Mouse (Mus musculus) stomach, postnatal 0 days (tissue): Measurements from ENCODE around the gene Slc22a23. TPM values are rescaled to one million over a fixed set of nuclear protein-coding genes. Genes with fewer than 3 reads are reported as not detected.

Source experiments
- ATAC-seq: fragments of 200-750 bp; cut with Nextera tagmentation; 2 replicates; pipeline ENCODE4 v1.8.0; 2017; ENCODE audit not compliant: low FRiP score, low TSS enrichment
- DNase-seq: peaks from one replicate; pipeline ENCODE4 v3.0.0-alpha.2; 2016; ENCODE audit warnings: low spot score
- H3K27ac ChIP-seq: fragments of 300-500 bp; sonication (generic); replicated peaks from 2 replicates; pipeline ENCODE4 v1.5.1; 2014; ENCODE audit warnings: mild to moderate bottlenecking, control low read depth
- H3K27me3 ChIP-seq: fragments of 300-500 bp; sonication (generic); 2 replicates; pipeline ENCODE4 v1.6.1; 2014; ENCODE audit warnings: low read length; ENCODE audit not compliant: control insufficient read depth, insufficient read depth
- H3K36me3 ChIP-seq: fragments of 300-500 bp; sonication (generic); 2 replicates; pipeline ENCODE4 v1.6.1; 2014; ENCODE audit warnings: low read length, mixed read lengths; ENCODE audit not compliant: control insufficient read depth, insufficient read depth
- H3K4me1 ChIP-seq: fragments of 300-500 bp; sonication (generic); replicated peaks from 2 replicates; pipeline ENCODE4 v1.6.1; 2014; ENCODE audit warnings: antibody characterized with exemption; ENCODE audit not compliant: control insufficient read depth, insufficient read depth
- H3K4me2 ChIP-seq: fragments of 300-500 bp; sonication (generic); replicated peaks from 2 replicates; pipeline ENCODE4 v1.6.1; 2014; ENCODE audit warnings: low read depth, mild to moderate bottlenecking, control low read depth, moderate library complexity
- H3K4me3 ChIP-seq: fragments of 300-500 bp; sonication (generic); 2 replicates; pipeline ENCODE4 v1.5.1; 2014; ENCODE audit warnings: low read depth, low read length, control low read depth
- H3K9ac ChIP-seq: fragments of 300-500 bp; sonication (generic); 2 replicates; pipeline ENCODE4 v1.6.1; 2014; ENCODE audit warnings: mild to moderate bottlenecking, low read length, control low read depth, mixed read lengths
- H3K9me3 ChIP-seq: fragments of 300-500 bp; sonication (generic); 2 replicates; pipeline ENCODE4 v1.6.1; 2016; ENCODE audit warnings: low read length; ENCODE audit not compliant: control insufficient read depth
- CTCF ChIP-seq: IDR thresholded peaks from 2 replicates; pipeline ENCODE4 v1.5.1; 2016; ENCODE audit warnings: antibody characterized with exemption, low read depth, mild to moderate bottlenecking, moderate library complexity
- EP300 ChIP-seq: optimal IDR thresholded peaks from 2 replicates; pipeline ENCODE3; 2016; ENCODE audit warnings: antibody characterized with exemption
- WGBS: fragments of 180-500 bp; shearing (Covaris S2); extraction: QIAGEN DNeasy Blood & Tissue Kit; methylation state at CpG from one replicate; pipeline ENCODE4 v1.1.7; 2014; 5-methylcytosine and 5-hydroxymethylcytosine counted together
- polyA plus RNA-seq: library from polyadenylated mRNA; unstranded; fragments of >200 nt; fragmentation: Nextera tagmentation; extraction: Ambion mirVana; gene quantifications from 2 replicates; pipeline ENCODE4 v1.2.1, GENCODE M21; 2015

Slc22a23 gene
- polyA plus RNA-seq, 1 experiment from 2014 or later = 6.9 TPM

DNA sequence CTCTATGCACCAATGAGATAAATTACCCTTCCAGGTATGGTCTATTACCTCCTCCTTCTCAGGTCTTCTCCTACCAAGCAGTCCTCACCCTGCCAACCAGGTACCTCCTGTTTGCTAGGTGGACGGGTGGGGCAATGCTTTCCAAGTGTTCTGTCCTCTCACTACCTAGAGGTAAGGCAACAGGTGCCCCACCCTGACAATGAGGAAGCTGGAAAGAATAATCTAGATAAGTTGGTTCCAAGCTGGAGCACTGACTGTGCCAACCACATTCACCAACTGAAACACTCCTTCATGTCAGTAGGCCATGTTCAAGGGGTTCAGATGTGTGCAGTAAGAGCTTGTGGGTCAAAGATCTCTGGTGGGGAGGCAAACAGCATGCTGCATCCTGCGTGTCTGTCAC lies 10.1 kb downstream of the Slc22a23 start:
- Histone ChIP-seq H3K9ac (no peak overlapping the region), H3K4me1 (0 out of 2 replicates have a peak, but pooled peaks cover 3% of the 10 kb centered on the region), H3K27me3 (no peaks in the 10 kb centered on the region), H3K4me2 (no peak overlapping the region), H3K9me3 (no peaks in the 10 kb centered on the region), H3K4me3 (no peak overlapping the region), H3K27ac (0 out of 2 replicates have a peak overlapping the region, but pooled peaks have one; percentile 35), H3K36me3 (no peaks in the 10 kb centered on the region; the same call in 1 of the 2 replicates)
- WGBS = 85% methylated on average over 2 of the region's 2 CpGs
- ATAC-seq = peak; percentile 75
- peak; percentile 54 for DNase-seq
- TF ChIP-seq EP300 (no peak), CTCF (no peak)

DNA sequence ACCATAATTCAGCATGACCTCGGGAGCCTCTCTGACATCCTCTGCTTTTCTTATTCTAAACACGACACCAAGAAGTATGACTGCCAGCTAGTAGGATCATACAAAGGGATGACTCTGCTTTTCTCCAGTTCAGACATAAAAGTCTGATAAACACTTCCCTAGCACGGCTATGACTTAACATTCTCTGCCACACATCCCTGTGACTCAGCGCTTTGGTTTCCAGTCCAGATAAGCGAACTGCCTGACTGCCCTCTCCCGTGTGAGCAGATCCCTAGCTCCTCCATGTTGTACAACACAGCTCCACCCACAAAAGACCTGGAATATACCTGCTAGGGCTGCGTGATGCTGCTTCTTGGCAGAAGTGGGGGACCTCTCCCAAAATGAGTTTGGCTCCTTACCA lies 12.2 kb downstream of the Slc22a23 start:
- Histone ChIP-seq H3K4me3 (no peak overlapping the region), H3K27me3 (no peaks in the 10 kb centered on the region), H3K27ac (peak overlapping the region; percentile 45), H3K4me2 (no peak overlapping the region), H3K9ac (no peak overlapping the region; the same call in 1 of the 2 replicates), H3K9me3 (no peaks in the 10 kb centered on the region), H3K4me1 (0 out of 2 replicates have a peak, but pooled peaks cover 3% of the 10 kb centered on the region), H3K36me3 (no peaks in the 10 kb centered on the region; the same call in 1 of the 2 replicates)
- ATAC-seq (peak; percentile 92), DNase-seq (peak; percentile 77)
- TF ChIP-seq CTCF (no peak), EP300 (no peak)
- WGBS = 23% methylated on average over 7 of the region's 7 CpGs

DNA sequence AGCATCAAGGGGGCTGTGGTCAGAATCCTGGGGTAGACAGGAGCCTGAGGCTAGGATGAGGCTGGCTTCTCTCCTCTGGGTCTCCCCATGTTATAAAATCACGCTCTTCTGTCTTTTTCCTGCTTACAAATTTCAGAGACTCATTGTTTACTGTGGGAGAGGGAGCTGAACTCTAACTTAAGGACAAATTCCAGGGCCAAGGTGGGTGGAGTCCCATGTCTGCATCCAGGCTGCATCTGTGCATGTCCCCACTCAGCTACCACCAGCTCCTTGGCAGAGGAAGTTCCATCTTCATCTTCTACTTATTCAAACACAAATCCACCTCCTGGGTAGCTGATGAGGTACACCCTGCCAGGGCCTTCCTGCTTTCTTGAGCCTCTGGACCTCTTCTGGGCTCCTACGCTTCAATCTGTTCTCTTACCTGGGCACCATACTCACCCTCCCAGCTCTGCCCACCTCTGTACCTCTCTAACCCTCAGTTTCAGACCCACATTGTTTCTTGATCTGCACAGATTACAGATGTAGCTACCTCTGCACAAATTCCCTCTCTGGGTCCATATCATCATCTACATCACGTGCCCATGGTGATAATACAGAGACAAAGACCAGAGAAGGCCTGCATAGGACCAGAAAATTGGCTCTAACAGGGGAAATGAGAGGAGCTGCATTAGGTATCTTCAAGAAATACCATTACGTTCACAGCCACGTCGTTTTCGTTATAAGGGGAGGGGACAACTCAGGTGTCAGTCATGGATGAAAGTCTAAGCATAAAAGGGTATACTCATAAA lies 13.4 kb downstream of the Slc22a23 start:
- no peak overlapping the region for H3K4me3 ChIP-seq
- no peak overlapping the region for H3K9ac ChIP-seq
- 0 out of 2 replicates have a peak, but pooled peaks cover 3% of the 10 kb centered on the region for H3K4me1 ChIP-seq
- TF ChIP-seq EP300 = no peak
- no peak for TF ChIP-seq CTCF
- 87% methylated on average over 7 of the region's 7 CpGs for WGBS
- no peaks in the 10 kb centered on the region for H3K27me3 ChIP-seq
- H3K27ac ChIP-seq = no peak overlapping the region; the same call in 1 of the 2 replicates
- no peaks in the 10 kb centered on the region for H3K9me3 ChIP-seq
- no peaks in the 10 kb centered on the region; the same call in 1 of the 2 replicates for H3K36me3 ChIP-seq
- H3K4me2 ChIP-seq = no peak overlapping the region
- no peak for DNase-seq
- no peak for ATAC-seq

DNA sequence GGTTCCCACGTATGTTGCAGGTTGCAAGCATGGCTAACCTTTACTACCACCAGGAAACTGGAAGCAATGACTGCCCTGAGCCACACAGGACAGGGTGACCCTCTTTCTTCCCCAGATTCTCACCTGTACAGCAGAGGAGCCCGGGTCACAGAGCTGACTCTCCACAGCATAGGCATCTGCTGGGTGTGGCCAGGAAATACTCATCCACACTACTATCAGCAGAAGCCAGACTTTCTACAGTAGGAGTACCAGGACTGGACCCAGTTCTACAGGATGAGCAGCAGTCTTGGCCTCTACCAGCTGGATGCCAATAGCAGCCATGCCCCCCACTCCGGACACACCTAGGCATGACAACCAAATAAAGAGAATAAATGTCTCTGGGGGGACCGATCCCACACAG lies 15.4 kb downstream of the Slc22a23 start:
- TF ChIP-seq CTCF (no peak), EP300 (no peak)
- H3K36me3 ChIP-seq = no peaks in the 10 kb centered on the region; the same call in 1 of the 2 replicates
- H3K4me1 ChIP-seq = 0 out of 2 replicates have a peak, but pooled peaks cover 3% of the 10 kb centered on the region
- H3K9me3 ChIP-seq = no peaks in the 10 kb centered on the region
- no peak for ATAC-seq
- no peak overlapping the region for H3K4me3 ChIP-seq
- no peak overlapping the region for H3K4me2 ChIP-seq
- no peaks in the 10 kb centered on the region for H3K27me3 ChIP-seq
- no peak for DNase-seq
- H3K9ac ChIP-seq = no peak overlapping the region
- H3K27ac ChIP-seq = no peak overlapping the region
- 82% methylated on average over 4 of the region's 4 CpGs for WGBS

DNA sequence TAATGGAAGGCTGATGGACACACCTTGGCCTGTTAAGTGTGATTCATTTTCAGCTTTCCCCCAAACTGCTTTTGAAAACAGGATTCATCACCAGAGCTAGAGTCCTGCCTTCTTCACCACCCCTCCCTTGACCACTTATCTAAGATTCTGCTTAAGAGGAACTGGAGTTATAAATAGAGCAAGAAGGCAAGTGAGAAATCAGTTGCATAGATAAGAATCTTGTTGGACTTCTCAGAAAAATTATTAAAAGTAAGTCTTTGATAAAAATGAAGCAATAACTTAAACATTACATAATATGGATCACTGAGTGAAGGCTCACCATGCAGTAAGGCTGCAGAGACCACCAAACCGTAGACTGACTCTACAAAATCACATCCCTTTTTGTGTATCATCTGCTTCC lies 18.0 kb downstream of the Slc22a23 start:
- ATAC-seq = no peak

DNA sequence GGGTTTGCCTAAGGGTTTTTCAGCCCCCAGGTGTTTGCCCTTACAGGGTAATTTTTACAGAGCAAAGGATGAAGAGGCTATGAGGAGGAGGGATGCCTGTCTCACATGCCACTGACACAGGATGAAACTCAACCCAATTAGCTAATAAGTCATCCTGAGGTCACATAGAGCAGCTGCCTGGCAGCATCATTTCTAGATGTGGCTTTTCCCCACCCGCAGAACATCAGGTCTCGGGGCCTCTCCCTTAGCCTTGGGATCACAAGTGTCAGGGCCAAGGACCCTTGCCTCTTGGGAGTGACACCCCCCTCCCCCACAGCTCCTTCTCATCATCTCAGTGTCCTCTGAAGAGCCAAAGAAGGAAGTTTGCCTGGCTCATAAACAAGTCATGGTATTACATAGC lies 21.6 kb downstream of the Slc22a23 start:
- Histone ChIP-seq H3K4me1 (0 out of 2 replicates have a peak, but pooled peaks cover 2% of the 10 kb centered on the region), H3K4me2 (no peak overlapping the region), H3K9me3 (no peaks in the 10 kb centered on the region), H3K27ac (no peak overlapping the region), H3K27me3 (no peaks in the 10 kb centered on the region), H3K9ac (no peak overlapping the region), H3K4me3 (no peak overlapping the region), H3K36me3 (no peaks in the 10 kb centered on the region)
- DNase-seq (no peak), ATAC-seq (no peak)
- 75% methylated on average over 2 of the region's 2 CpGs for WGBS
- TF ChIP-seq EP300 = no peak
- no peak for TF ChIP-seq CTCF

More for the DNA sequence above, 18.0 kb downstream of the Slc22a23 start:
- TF ChIP-seq CTCF (no peak), EP300 (no peak)
- WGBS = 89% methylated on average over 1 of the region's 1 CpGs
- DNase-seq = no peak
- H3K4me2 ChIP-seq = no peak overlapping the region
- H3K9ac ChIP-seq = no peak overlapping the region
- H3K27ac ChIP-seq = no peak overlapping the region
- 0 out of 2 replicates have a peak, but pooled peaks cover 5% of the 10 kb centered on the region for H3K4me1 ChIP-seq
- H3K36me3 ChIP-seq = no peaks in the 10 kb centered on the region; the same call in 1 of the 2 replicates
- H3K4me3 ChIP-seq = no peak overlapping the region
- no peaks in the 10 kb centered on the region for H3K27me3 ChIP-seq
- no peaks in the 10 kb centered on the region for H3K9me3 ChIP-seq
